Mouse (Mus musculus) cerebellum, adult 11-12 months (tissue): Measurements from ENCODE around the gene Bysl.
"Not testable (repeated sequence)": the region's sequence is repeated elsewhere in the genome, so short reads cannot be mapped to it uniquely, and the experiment has no call there.

Experiments
- DNase-seq: peaks from one replicate; pipeline ENCODE4 v3.0.0; 2022

Gene Bysl

DNA sequence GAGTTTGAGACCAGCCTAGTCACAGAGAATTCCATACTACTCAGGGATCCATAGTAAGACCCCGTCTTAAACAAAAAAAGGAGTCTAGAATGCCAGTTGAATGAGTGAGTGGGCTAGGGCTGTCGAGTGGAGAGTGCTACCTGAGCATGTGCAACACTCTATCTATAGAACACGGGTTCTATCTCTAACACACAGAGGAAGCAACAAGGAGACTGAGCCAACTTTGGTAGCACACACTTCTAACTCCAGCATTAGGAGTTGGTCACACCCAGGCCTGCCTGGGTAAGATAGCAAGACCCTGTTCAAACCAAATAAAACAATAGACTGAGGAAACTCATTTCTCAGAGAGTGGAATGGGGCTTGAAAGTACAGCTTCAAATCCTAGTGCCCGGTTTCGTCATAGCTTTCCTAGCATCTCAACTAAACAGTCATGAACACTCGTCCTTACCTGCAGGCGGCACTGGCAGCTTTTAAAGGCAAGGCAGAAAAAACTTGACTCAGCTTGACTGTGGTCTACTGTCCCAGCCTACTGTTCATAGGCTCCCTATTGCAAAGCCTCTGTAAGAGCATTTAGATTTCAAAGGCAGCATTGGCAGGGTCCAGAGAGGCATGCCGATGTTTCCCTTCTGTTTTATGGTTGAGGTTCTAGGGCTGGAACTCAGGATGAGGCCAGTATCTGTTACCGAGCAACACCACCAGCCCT, 6.5 kb upstream of the Bysl start:
- no peak for DNase-seq

DNA sequence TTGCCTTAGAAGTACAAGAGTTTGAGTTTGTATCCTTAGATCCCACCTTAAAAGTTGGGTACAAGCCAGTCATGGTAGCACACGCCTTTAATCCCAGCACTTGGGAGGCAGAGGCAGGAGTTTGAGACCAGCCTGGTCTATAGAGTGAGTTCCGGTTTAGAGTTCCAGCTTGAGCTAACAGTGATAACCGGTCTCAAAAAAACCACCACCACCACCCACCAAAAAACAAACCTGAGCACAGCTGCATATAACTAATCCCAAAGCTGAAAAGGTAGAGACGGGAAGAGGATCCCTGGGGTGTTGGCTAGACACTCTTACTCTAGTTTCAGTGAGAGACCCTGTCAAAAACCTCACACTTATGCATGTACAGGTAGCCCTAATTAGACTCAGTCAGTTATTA, 5.4 kb upstream of the Bysl start:
- DNase-seq: no peak

- no peak for DNase-seq
Observed at GRCm38 (mm10) chr17:47616119-47616518, 4.8 kb upstream of the Bysl start.

DNA sequence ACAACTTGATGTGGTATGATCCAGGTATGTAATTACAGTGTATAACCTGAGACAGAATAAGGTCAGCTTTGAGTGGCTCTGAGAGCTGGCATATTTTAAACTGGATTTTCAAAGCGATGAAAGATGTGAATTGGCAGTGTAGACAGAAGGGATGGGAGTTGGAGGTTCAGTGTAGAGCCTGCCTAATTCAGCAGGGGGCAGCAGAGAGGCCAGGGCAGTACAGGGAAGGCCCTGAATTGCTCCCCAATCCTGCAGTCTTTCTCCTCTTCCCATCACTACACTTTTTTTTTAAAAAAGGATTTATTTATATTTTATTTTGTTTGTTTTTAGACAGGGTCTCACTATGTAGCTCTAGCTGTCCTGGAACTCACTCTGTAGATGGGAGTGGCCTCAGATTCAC, 2.7 kb upstream of the Bysl start:
- DNase-seq: no peak

GRCm38 (mm10) chr17:47611661-47611982, 330 bp upstream of the Bysl start:
- DNase-seq: no peak

GRCm38 (mm10) chr17:47609182-47609581, 2.1 kb downstream of the Bysl start:
- no peak for DNase-seq

GRCm38 (mm10) chr17:47606220-47606619, 5.1 kb downstream of the Bysl start:
- no peak for DNase-seq

GRCm38 (mm10) chr17:47602289-47602688, 9.0 kb downstream of the Bysl start:
- DNase-seq: no peak

DNA sequence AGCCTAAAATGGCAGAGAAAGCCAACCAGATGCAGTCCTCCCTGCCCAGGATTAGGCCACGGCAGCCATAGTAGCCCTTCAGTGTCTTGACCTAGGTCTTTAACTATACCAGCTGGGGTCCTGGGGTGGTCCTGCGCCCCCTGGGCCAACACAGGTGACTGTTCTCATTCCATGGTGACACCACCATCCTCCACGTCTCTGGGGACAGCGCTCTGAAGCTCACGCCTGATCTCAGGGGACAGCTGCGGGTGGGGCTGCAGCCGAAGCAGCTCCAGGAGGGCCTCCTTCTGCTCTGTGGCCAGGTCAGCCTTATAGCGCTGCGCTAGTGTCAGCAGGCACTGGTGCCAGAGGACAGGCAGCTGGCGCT, 9.9 kb downstream of the Bysl start:
- no peak for DNase-seq

GRCm38 (mm10) chr17:47600601-47601388, 10.5 kb downstream of the Bysl start:
- no peak for DNase-seq

DNA sequence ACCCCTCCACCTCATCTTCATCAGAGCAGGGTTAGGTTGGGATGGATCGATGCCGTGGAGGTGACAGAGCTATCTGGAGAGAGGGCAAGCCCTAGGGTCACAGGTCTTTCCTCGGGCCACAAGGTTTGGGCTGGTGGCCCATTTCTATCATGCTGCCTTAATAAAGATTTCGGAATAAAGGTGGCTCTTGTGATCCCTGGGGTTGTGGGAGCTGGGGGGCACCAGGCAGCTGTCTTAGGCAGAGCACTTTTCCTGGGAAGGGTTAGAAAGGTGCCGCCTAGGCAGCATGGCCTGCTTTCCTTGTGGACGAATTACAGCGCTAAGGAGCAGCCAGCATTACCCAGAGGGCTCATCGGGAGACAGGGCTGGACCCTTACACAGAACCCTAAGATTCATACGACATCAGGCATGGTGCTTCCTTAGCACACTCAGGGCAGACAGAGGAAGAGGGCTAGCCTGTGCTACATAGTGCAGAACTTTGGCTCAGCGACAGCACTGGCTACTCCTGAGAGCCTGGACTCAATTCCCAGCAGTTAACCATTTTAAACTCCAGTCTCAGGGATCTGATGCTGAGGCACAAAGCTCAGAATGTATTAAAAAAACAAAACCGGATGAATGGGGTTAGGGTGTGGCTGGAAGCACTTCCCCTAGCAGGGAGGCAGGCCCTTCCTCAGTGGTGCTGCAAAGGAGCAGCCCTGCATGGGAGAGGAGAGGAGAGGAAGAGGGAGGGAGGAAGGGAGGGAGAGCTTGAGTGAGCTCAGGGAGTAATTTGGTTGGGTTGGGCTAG, 11.6 kb downstream of the Bysl start:
- no peak for DNase-seq

- not testable (repeated sequence) for DNase-seq
Observed at GRCm38 (mm10) chr17:47598580-47599304, 12.6 kb downstream of the Bysl start.

GRCm38 (mm10) chr17:47597838-47598579, 13.3 kb downstream of the Bysl start:
- DNase-seq: peak; percentile 46

DNA sequence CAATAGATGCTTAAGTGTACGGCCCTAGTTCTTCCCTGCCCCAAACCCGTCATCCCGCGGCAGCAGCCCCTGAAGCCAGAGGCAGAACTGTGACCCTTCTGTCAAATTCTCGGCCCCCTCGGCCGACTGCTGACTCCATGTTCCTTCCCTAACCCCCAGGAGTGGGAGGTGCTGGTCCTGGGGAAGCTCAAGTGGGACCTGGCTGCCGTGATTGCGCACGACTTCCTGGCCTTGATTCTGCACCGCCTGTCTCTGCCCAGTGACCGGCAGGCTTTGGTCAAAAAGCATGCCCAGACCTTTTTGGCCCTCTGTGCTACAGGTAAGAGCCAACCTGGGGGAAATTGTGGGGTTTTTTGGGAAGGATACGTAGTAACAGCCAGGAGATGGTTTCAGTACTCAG, 14.0 kb downstream of the Bysl start:
- DNase-seq: no peak

DNA sequence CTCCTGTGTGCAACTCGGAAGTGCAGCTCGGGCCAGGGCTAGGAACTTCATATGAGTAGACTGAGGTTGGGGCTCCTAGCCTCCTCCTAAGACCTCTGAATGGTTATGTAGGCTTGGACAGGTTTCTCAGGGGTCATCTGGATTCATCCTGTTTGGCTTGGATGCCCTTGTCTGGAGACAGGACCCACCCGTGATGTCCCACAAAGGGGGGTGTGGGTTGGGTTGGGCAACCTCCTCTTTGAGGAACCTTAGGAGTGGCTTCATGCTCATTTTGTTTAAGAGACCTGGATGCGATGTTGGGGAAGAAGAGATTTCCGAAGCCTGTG, 14.5 kb downstream of the Bysl start:
- DNase-seq: no peak

DNA sequence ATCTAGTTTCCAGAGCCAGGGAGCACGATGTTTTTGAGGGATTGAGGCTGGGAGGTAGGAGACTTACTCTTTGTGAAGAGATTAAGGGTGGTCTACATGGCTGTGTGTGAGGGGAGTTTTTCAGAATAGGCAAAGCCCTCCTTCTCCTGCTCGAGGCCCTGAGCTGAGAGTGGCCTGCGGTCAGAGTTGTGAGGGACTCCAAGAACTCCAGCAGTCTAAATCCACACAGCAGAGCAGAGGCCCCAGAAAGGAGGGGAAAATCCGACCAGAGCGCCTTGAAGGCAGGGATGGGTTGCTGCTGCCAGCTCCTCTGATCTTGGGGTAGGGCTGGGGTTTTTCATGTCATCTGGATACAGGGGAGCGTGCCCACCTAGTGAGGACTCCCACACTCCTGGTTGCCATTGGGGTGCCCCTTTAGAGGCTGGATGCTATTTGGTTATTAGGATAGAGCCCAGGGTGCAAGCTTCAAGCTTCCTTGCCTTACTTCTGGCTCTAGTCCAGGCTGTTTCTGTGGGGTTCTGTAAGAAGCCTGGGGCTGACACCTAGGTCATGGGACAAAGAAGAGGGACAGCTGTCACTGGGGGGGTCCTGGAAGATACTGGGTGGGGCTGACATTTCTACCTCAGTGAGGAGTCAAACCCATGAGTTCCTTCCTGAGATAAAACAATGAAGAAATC, 15.0 kb downstream of the Bysl start:
- no peak for DNase-seq

- no peak for DNase-seq
Observed at GRCm38 (mm10) chr17:47595248-47596161, 15.8 kb downstream of the Bysl start.

GRCm38 (mm10) chr17:47594969-47595247, 16.4 kb downstream of the Bysl start:
- no peak for DNase-seq

DNA sequence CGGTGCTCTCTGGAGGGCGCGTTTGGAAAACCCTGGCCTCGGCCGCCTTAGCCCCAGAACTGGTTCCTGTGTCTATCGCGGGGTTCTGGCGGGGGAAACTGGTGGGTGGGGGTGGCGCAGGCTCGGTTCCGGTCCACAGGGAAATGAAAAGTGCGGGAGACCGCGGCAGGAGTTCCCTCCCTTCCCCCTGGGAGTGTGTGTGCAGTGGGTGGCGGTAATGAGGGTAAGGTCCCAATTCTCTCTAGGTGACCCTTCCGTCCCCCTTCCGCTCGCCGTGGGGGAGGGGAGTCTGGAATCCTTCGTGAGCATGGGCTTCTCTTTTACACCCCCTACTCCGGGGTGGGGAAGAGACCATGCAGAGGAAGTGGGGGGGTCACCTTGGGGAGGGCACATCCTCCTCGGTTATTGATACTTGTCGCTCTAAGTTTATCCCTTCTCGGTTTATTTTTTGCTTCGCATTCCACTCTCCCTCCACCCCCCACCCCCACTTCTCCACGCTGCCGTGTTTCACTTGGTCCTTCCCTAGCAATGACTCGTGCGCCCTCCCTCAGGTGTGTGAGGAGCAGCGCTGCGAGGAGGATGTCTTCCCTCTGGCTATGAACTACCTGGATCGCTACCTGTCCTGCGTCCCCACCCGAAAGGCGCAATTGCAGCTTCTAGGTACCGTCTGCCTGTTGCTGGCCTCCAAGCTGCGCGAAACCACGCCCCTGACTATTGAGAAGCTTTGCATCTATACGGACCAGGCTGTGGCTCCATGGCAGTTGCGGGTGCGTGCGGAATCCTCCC, 16.9 kb downstream of the Bysl start:
- DNase-seq: peak; percentile 59

GRCm38 (mm10) chr17:47593854-47594182, 17.5 kb downstream of the Bysl start:
- no peak for DNase-seq
